Mouse (Mus musculus) lung, postnatal 10 days (tissue): ENCODE results near the gene Kcnab2.
A peak's percentile ranks its signal among the peaks of the same experiment; 100 is the strongest.

ENCODE experiments used
- DNase-seq: peaks from one replicate; pipeline ENCODE4 v3.0.0; 2021

The Kcnab2 gene

GRCm38 (mm10) chr4:152477466-152478223 is at the start of gene Kcnab2:
Kcnab2 (minus strand) TSS chr4:152477871.
- peak; percentile 100 for DNase-seq

- DNase-seq, result peak; percentile 63
These were observed 42.4 kb upstream of the Kcnab2 start for GRCm38 (mm10) chr4:152520083-152520482.

GRCm38 (mm10) chr4:152519106-152519505 is 41.4 kb upstream of the Kcnab2 start:
- DNase-seq, result no peak

- no peak for DNase-seq
These were observed 37.2 kb upstream of the Kcnab2 start for GRCm38 (mm10) chr4:152514884-152515283.

- no peak for DNase-seq
These were observed 34.7 kb upstream of the Kcnab2 start for GRCm38 (mm10) chr4:152512221-152512925.

GRCm38 (mm10) chr4:152494360-152494879 is 16.7 kb upstream of the Kcnab2 start:
- no peak for DNase-seq

- DNase-seq, result peak; percentile 68
These were observed 13.7 kb upstream of the Kcnab2 start for GRCm38 (mm10) chr4:152491250-152491899.

GRCm38 (mm10) chr4:152490311-152490710 is 12.6 kb upstream of the Kcnab2 start:
- no peak for DNase-seq

GRCm38 (mm10) chr4:152488046-152488445 is 10.4 kb upstream of the Kcnab2 start:
- no peak for DNase-seq

GRCm38 (mm10) chr4:152480426-152480825 is 2.8 kb upstream of the Kcnab2 start:
- no peak for DNase-seq

- no peak for DNase-seq
These were observed 525 bp upstream of the Kcnab2 start for GRCm38 (mm10) chr4:152478224-152478567.

GRCm38 (mm10) chr4:152477106-152477465 is 585 bp downstream of the Kcnab2 start:
- DNase-seq, result no peak

GRCm38 (mm10) chr4:152476427-152477023 is 1.1 kb downstream of the Kcnab2 start, which contains the start of gene Nphp4:
Nphp4 (plus strand) TSS chr4:152476706.
- DNase-seq, result no peak

- DNase-seq, result no peak
These were observed 1.7 kb downstream of the Kcnab2 start for GRCm38 (mm10) chr4:152475941-152476340.

- DNase-seq, result no peak
These were observed 9.7 kb downstream of the Kcnab2 start for GRCm38 (mm10) chr4:152467951-152468350.

GRCm38 (mm10) chr4:152466601-152467000 is 11.1 kb downstream of the Kcnab2 start:
- no peak for DNase-seq

- DNase-seq, result no peak
These were observed 12.6 kb downstream of the Kcnab2 start for GRCm38 (mm10) chr4:152465116-152465515.

- DNase-seq, result no peak
These were observed 14.5 kb downstream of the Kcnab2 start for GRCm38 (mm10) chr4:152463147-152463546.

- no peak for DNase-seq
These were observed 15.2 kb downstream of the Kcnab2 start for GRCm38 (mm10) chr4:152462516-152462915.

- no peak for DNase-seq
These were observed 20.0 kb downstream of the Kcnab2 start for GRCm38 (mm10) chr4:152457673-152458072.

GRCm38 (mm10) chr4:152456609-152457008 is 21.1 kb downstream of the Kcnab2 start:
- no peak for DNase-seq

GRCm38 (mm10) chr4:152454153-152454552 is 23.5 kb downstream of the Kcnab2 start:
- DNase-seq, result no peak

GRCm38 (mm10) chr4:152453079-152453478 is 24.6 kb downstream of the Kcnab2 start:
- DNase-seq, result no peak
